Mouse (Mus musculus) neural tube, embryonic 11.5 days (tissue): ENCODE data around the gene Cacnb4. TPM values are rescaled to one million over a fixed set of nuclear protein-coding genes. Genes with fewer than 3 reads are reported as not detected.

Experiments
- ATAC-seq: fragments of 200-750 bp; cut with Nextera tagmentation; 2 replicates; pipeline ENCODE4 v1.8.0; 2017; ENCODE audit warnings: moderate number of reproducible peaks, mild to moderate bottlenecking, moderate TSS enrichment, moderate library complexity; ENCODE audit not compliant: insufficient read depth, low FRiP score, low TSS enrichment
- DNase-seq: peaks from one replicate; pipeline ENCODE4 v3.0.0-alpha.2; 2015; ENCODE audit warnings: low spot score
- H3K27ac ChIP-seq: fragments of 300-500 bp; sonication (generic); 2 replicates; pipeline ENCODE4 v1.5.1; 2014; ENCODE audit warnings: low read depth, mild to moderate bottlenecking, low read length
- H3K27me3 ChIP-seq: fragments of 300-500 bp; sonication (generic); 2 replicates; pipeline ENCODE4 v1.6.1; 2014; ENCODE audit warnings: mild to moderate bottlenecking, low read length, mixed read lengths; ENCODE audit not compliant: control insufficient read depth, insufficient read depth
- H3K36me3 ChIP-seq: fragments of 300-500 bp; sonication (generic); 2 replicates; pipeline ENCODE4 v1.6.1; 2014; ENCODE audit warnings: mild to moderate bottlenecking, low read length, moderate library complexity, mixed read lengths; ENCODE audit not compliant: control insufficient read depth, insufficient read depth
- H3K4me1 ChIP-seq: fragments of 300-500 bp; sonication (generic); 2 replicates; pipeline ENCODE4 v1.6.1; 2014; ENCODE audit warnings: low read length, mixed read lengths; ENCODE audit not compliant: control insufficient read depth, insufficient read depth
- H3K4me2 ChIP-seq: fragments of 300-500 bp; sonication (generic); 2 replicates; pipeline ENCODE4 v1.6.1; 2014; ENCODE audit warnings: low read depth, mild to moderate bottlenecking, moderate library complexity
- H3K4me3 ChIP-seq: fragments of 300-500 bp; sonication (generic); 2 replicates; pipeline ENCODE4 v1.5.1; 2014; ENCODE audit warnings: low read depth, low read length
- H3K9ac ChIP-seq: fragments of 300-500 bp; sonication (generic); 2 replicates; pipeline ENCODE4 v1.6.1; 2014; ENCODE audit warnings: mild to moderate bottlenecking, low read length
- H3K9me3 ChIP-seq: fragments of 300-500 bp; sonication (generic); 2 replicates; pipeline ENCODE4 v1.6.1; 2016; ENCODE audit warnings: low read length; ENCODE audit not compliant: control insufficient read depth
- WGBS: fragments of 180-500 bp; shearing (Covaris S2); extraction: QIAGEN DNeasy Blood & Tissue Kit; methylation state at CpG from one replicate; pipeline ENCODE4 v1.1.7; 2014; 5-methylcytosine and 5-hydroxymethylcytosine counted together
- polyA plus RNA-seq: library from polyadenylated mRNA; unstranded; fragments of >200 nt; fragmentation: Nextera tagmentation; extraction: Ambion mirVana; gene quantifications from 2 replicates; pipeline ENCODE4 v1.2.1, GENCODE M21; 2014

The Cacnb4 gene
- polyA plus RNA-seq, 1 experiment from 2014 or later: 3.2 TPM

DNA sequence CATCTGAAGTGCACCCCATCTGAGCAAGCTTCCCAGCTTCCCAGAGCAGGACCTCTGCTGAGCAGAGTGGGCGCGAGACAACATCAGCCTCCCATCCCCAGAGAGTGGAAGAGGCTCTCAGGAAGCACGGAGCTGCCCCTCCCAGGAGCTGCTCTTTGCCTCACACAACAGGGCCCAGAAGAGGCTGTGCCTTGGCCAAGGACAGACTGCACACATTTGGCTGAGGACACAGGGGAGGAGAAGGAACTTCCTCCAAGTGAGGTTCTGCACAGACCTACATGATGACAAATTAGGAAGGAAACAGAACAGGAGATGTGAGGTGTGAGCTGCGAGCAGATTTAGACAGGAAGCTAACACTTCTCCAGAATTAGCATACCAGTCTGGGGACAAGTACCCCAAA is 38.4 kb downstream of the Cacnb4 start:
- H3K4me1 ChIP-seq: 0 out of 2 replicates have a peak, but pooled peaks cover 4% of the 10 kb centered on the region
- no peak overlapping the region for H3K9ac ChIP-seq
- H3K27me3 ChIP-seq: no peaks in the 10 kb centered on the region
- no peak overlapping the region for H3K4me3 ChIP-seq
- no peak for DNase-seq
- H3K27ac ChIP-seq: no peak overlapping the region
- no peak for ATAC-seq
- H3K36me3 ChIP-seq: no peaks in the 10 kb centered on the region
- 34% methylated on average over 4 of the region's 4 CpGs for WGBS
- H3K4me2 ChIP-seq: no peak overlapping the region
- H3K9me3 ChIP-seq: no peaks in the 10 kb centered on the region

GRCm38 (mm10) chr2:52636051-52636450 is 40.6 kb downstream of the Cacnb4 start:
- Histone ChIP-seq H3K36me3 (no peaks in the 10 kb centered on the region), H3K4me3 (no peak overlapping the region), H3K27ac (no peak overlapping the region), H3K27me3 (no peaks in the 10 kb centered on the region), H3K9ac (no peak overlapping the region), H3K9me3 (no peaks in the 10 kb centered on the region), H3K4me2 (no peak overlapping the region), H3K4me1 (0 out of 2 replicates have a peak, but pooled peaks cover 4% of the 10 kb centered on the region)
- WGBS: 59% methylated on average over 5 of the region's 5 CpGs
- ATAC-seq (no peak), DNase-seq (no peak)

DNA sequence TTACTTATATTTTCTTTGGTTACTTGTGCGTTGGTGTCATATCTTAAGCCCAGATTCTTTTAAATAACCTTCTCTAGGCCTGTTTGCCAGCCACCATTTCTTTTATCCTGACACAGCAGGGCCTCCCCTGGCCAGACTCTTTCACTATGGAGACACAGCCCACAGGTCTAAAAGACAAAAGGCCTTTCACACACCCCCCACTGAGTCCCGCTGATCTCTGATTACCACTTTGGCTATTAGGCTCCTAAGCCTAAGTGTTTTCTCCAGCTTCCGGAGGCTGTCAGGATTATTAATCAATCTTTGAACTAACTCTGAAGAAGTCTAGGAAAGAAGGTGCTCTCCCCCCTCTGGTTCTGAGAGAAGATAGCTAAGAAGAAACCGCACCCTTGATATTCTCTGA is 41.3 kb downstream of the Cacnb4 start:
- 3% methylated on average over 4 of the region's 4 CpGs for WGBS
- H3K4me2 ChIP-seq: no peak overlapping the region

DNA sequence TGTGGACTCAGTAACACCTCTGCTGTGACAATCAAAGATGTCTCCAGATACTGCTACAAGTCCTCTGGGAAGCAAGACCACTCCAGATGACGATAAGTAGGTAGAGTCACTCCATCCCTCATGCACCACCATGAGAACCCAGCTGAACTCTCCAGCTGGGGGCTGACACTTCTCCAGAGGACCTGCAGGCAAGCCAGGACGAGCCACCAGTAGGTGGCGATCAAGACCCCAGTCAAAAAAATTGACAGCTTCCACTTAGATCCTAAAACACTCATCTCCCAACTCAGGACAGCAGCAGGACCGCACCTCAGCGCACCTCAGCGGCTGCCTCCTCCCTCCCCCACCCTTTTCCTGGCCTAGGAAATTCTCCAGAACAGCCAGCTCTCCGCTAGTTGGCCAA is 43.8 kb downstream of the Cacnb4 start:
- Histone ChIP-seq H3K36me3 (no peaks in the 10 kb centered on the region), H3K9me3 (no peaks in the 10 kb centered on the region), H3K27ac (no peak overlapping the region), H3K4me2 (no peak overlapping the region), H3K27me3 (no peaks in the 10 kb centered on the region), H3K4me3 (no peak overlapping the region), H3K9ac (no peak overlapping the region), H3K4me1 (0 out of 2 replicates have a peak, but pooled peaks cover 4% of the 10 kb centered on the region)
- peak; percentile 65 for DNase-seq
- peak; percentile 48 for ATAC-seq
- 10% methylated on average over 7 of the region's 7 CpGs for WGBS

More for the DNA sequence above, 41.3 kb downstream of the Cacnb4 start:
- Histone ChIP-seq H3K9ac (no peak overlapping the region), H3K27me3 (no peaks in the 10 kb centered on the region), H3K36me3 (no peaks in the 10 kb centered on the region), H3K4me3 (no peak overlapping the region), H3K4me1 (0 out of 2 replicates have a peak, but pooled peaks cover 4% of the 10 kb centered on the region), H3K9me3 (no peaks in the 10 kb centered on the region), H3K27ac (no peak overlapping the region)
- ATAC-seq (no peak), DNase-seq (peak; percentile 53)

GRCm38 (mm10) chr2:52628186-52628585 is 48.4 kb downstream of the Cacnb4 start:
- no peak overlapping the region for H3K27ac ChIP-seq
- no peaks in the 10 kb centered on the region for H3K36me3 ChIP-seq
- H3K9ac ChIP-seq: no peak overlapping the region
- 83% methylated on average over 4 of the region's 4 CpGs for WGBS
- no peak for DNase-seq
- H3K27me3 ChIP-seq: no peaks in the 10 kb centered on the region
- no peak for ATAC-seq
- no peaks in the 10 kb centered on the region for H3K4me1 ChIP-seq
- H3K4me3 ChIP-seq: no peak overlapping the region
- no peaks in the 10 kb centered on the region for H3K9me3 ChIP-seq
- no peak overlapping the region for H3K4me2 ChIP-seq

DNA sequence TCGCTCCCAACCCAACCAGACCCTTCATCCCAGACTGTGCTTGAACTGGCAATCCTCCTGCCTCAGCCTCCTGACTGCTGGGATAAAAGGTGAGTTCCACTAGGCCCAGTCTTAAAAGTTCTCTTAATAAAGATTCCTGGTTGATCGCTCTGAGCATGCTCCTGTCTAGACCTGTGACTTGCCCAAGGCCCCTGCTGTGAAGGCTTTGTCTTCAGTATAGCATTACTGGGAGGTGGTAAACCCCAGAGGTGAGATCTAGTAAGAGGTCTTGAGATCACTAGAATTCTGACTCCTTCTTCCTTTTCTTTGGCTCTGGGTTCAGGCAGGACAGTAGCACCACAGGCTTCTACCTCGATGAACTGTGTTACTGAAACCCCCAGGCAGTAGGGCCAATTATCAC is 50.4 kb downstream of the Cacnb4 start:
- Histone ChIP-seq H3K9me3 (no peaks in the 10 kb centered on the region), H3K36me3 (no peaks in the 10 kb centered on the region), H3K27me3 (no peaks in the 10 kb centered on the region), H3K4me1 (no peaks in the 10 kb centered on the region), H3K4me3 (no peak overlapping the region), H3K4me2 (no peak overlapping the region), H3K27ac (no peak overlapping the region), H3K9ac (no peak overlapping the region)
- no peak for DNase-seq
- ATAC-seq: no peak
- WGBS: 86% methylated on average over 3 of the region's 3 CpGs

DNA sequence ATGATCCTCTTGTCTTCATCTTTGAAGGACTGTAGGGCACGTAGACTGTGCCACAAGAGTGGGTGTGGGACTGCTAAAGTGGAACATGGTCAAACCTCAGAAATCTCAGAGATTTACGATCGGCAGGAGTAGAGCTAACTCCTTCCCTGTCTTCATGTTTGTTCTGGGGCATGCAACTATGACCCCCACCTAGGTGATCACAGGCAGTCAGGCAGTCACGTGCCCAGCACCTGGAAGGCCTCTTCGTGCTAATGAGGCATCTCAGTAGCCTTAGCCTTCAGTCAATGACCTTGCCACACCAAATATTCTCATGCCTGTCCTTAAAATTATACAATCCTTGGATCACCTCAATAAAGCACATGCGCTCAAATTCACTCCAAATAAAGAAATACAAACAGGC is 50.9 kb downstream of the Cacnb4 start:
- Histone ChIP-seq H3K4me1 (no peaks in the 10 kb centered on the region), H3K4me3 (no peak overlapping the region), H3K9ac (no peak overlapping the region), H3K9me3 (no peaks in the 10 kb centered on the region), H3K27ac (no peak overlapping the region), H3K27me3 (no peaks in the 10 kb centered on the region), H3K36me3 (no peaks in the 10 kb centered on the region), H3K4me2 (no peak overlapping the region)
- 91% methylated on average over 6 of the region's 6 CpGs for WGBS
- DNase-seq: no peak
- no peak for ATAC-seq

DNA sequence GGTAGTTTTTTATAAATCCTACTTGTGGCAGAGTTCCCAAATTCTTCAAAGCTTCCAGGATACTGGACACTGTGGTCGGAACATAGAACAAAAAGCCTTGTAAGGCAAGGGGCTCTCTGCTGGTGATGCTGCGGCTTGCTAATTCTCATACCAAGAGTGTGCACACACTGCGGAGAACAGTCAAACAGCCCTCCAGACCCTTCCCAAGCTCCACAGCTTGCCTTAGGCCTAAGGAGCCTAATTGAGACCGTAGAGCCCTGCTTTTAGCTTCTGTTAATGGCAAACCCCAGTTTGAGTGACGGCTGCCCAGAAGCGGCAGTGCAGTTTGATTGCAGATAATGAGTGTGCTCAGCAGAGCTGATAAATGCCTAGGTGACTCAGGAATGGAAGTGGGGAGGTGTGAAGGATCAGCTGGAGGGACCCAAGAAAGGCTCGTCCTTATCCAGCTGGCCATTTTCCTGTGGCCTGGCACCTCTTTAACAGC is 52.7 kb downstream of the Cacnb4 start:
- no peaks in the 10 kb centered on the region for H3K36me3 ChIP-seq
- 53% methylated on average over 7 of the region's 7 CpGs for WGBS
- no peak for ATAC-seq
- H3K9me3 ChIP-seq: no peaks in the 10 kb centered on the region
- no peak overlapping the region for H3K27ac ChIP-seq
- H3K27me3 ChIP-seq: no peaks in the 10 kb centered on the region
- no peak overlapping the region for H3K4me3 ChIP-seq
- no peak overlapping the region for H3K9ac ChIP-seq
- H3K4me1 ChIP-seq: no peaks in the 10 kb centered on the region
- H3K4me2 ChIP-seq: no peak overlapping the region
- no peak for DNase-seq

- Histone ChIP-seq H3K9me3 (no peaks in the 10 kb centered on the region), H3K4me3 (no peak overlapping the region), H3K36me3 (no peaks in the 10 kb centered on the region), H3K27me3 (no peaks in the 10 kb centered on the region), H3K4me2 (no peak overlapping the region), H3K4me1 (no peaks in the 10 kb centered on the region), H3K9ac (no peak overlapping the region), H3K27ac (no peak overlapping the region)
- DNase-seq (no peak), ATAC-seq (no peak)
- 52% methylated on average over 4 of the region's 4 CpGs for WGBS
These were observed 53.2 kb downstream of the Cacnb4 start for GRCm38 (mm10) chr2:52623461-52623860.
